Comparison of ENCODE assay signal across 9 mouse cellular contexts in genomic region chr14:14971056-14971455, GRCm38 (mm10).
A peak's percentile ranks its signal among the peaks of the same experiment; 100 is the strongest.
DNase-seq lines count a peak whose midpoint lies in the region; ATAC-seq and TF ChIP-seq lines count a peak whose summit lies in the region.
"Had no signal": no experiment of that assay in that cellular context is flagged by ENCODE, and none has a peak within 500 bp of the region (broad histone marks: within the 10 kb centered on the region; RNA-seq: fewer than 3 reads in every experiment).

No protein-coding gene starts in this region.

- TF ChIP-seq CTCF in heart, adult 2 months (IDR thresholded peaks at IDR 0.05), result no peak
- TF ChIP-seq CTCF in MEL (IDR thresholded peaks at IDR 0.05 in 2 of 3, conservative IDR thresholded peaks at IDR 0.05 in 1 of 3; ENCODE audit: control insufficient read depth in 1 of 3, insufficient read depth in 1 of 3, low read depth in 2 of 3, low read length in 3 of 3, poor library complexity in 1 of 3, severe bottlenecking in 1 of 3), result no peak

- no peaks in the 10 kb centered on the region for H3K27me3 ChIP-seq in heart, embryonic 15.5 days
- no peaks in the 10 kb centered on the region for H3K27me3 ChIP-seq in heart, adult 2 months (ENCODE audit: control insufficient read depth, insufficient read depth, low read length)
- H3K27me3 ChIP-seq in MEL (ENCODE audit: control insufficient read depth in 1 of 2, insufficient read depth in 2 of 2, low read length in 2 of 2), result no peaks in the 10 kb centered on the region; a peak in 1 of 4 replicates
- H3K27me3 ChIP-seq in intestine, embryonic 15.5 days (replicated peaks), result no peaks in the 10 kb centered on the region

- no peaks in the 10 kb centered on the region for H3K36me3 ChIP-seq in heart, embryonic 15.5 days
- no peaks in the 10 kb centered on the region for H3K36me3 ChIP-seq in heart, adult 2 months (ENCODE audit: control insufficient read depth, insufficient read depth, low read length)
- H3K36me3 ChIP-seq in MEL (ENCODE audit: control insufficient read depth in 1 of 2, insufficient read depth in 2 of 2, low read length in 2 of 2), result no peaks in the 10 kb centered on the region
- H3K36me3 ChIP-seq in intestine, embryonic 15.5 days, result no peaks in the 10 kb centered on the region

- H3K4me1 ChIP-seq in heart, embryonic 15.5 days (replicated peaks), result 0 out of 2 replicates have a peak, but pooled peaks cover 4% of the 10 kb centered on the region
- no peaks in the 10 kb centered on the region for H3K4me1 ChIP-seq in heart, adult 2 months (ENCODE audit: control insufficient read depth, insufficient read depth, low read length)
- no peaks in the 10 kb centered on the region for H3K4me1 ChIP-seq in MEL (ENCODE audit: control insufficient read depth in 1 of 2, insufficient read depth in 2 of 2, low read length in 2 of 2)
- H3K4me1 ChIP-seq in intestine, embryonic 15.5 days (replicated peaks), result no peaks in the 10 kb centered on the region

- intact Hi-C loops in heart, adult 2 months (cut with DNase I), result no loop called here

- no peak for TF ChIP-seq POLR2A in heart, adult 2 months (IDR thresholded peaks at IDR 0.05; ENCODE audit: insufficient read depth, low read depth, low read length)
- no peak for TF ChIP-seq POLR2A in MEL (IDR thresholded peaks at IDR 0.05; ENCODE audit: control insufficient read depth in 1 of 2, insufficient read depth in 1 of 2, low read depth in 1 of 2, low read length in 2 of 2, poor library complexity in 1 of 2)

- H3K27ac ChIP-seq in heart, embryonic 15.5 days, result no peak overlapping the region
- H3K27ac ChIP-seq in heart, adult 2 months, result no peak overlapping the region
- no peak overlapping the region for H3K27ac ChIP-seq in MEL (ENCODE audit: control insufficient read depth, low read depth, low read length)
- no peak overlapping the region for H3K27ac ChIP-seq in intestine, embryonic 15.5 days

- WGBS in heart, embryonic 15.5 days, result 26% methylated on average over 4 of the region's 4 CpGs
- 24% methylated on average over 4 of the region's 4 CpGs for WGBS in heart, adult 2 months
- 69% methylated on average over 4 of the region's 4 CpGs for WGBS in intestine, embryonic 15.5 days

- H3K9ac ChIP-seq in heart, embryonic 15.5 days, result no peak overlapping the region
- H3K9ac ChIP-seq in heart, adult 2 months (ENCODE audit: low read depth, low read length), result no peak overlapping the region
- no peak overlapping the region for H3K9ac ChIP-seq in MEL (ENCODE audit: control insufficient read depth, low read depth, low read length, poor library complexity, severe bottlenecking)
- H3K9ac ChIP-seq in intestine, embryonic 15.5 days, result no peak overlapping the region

- no peak for DNase-seq in heart, adult 2 months
- peak; percentile 5 for DNase-seq in MEL (ENCODE audit: low read depth, low spot score)
- no peak for DNase-seq in thymus, postnatal 10 days (ENCODE audit: low spot score in 2 of 2)
- DNase-seq in retina, postnatal 1 day, result no peak
- DNase-seq: kidney, postnatal 25 days; thymus, postnatal 25 days had no signal

- no peak for TF ChIP-seq EP300 in heart, adult 2 months (IDR thresholded peaks at IDR 0.05; ENCODE audit: insufficient read depth, low read depth, low read length)
- TF ChIP-seq EP300 in MEL (IDR thresholded peaks at IDR 0.05; ENCODE audit: low read depth in 1 of 2, low read length in 2 of 2), result no peak

- H3K79me2 ChIP-seq in heart, adult 2 months (replicated peaks; ENCODE audit: control insufficient read depth, insufficient read depth, low read length), result no peaks in the 10 kb centered on the region
- H3K79me2 ChIP-seq in MEL (ENCODE audit: control insufficient read depth, insufficient read depth, low read length, poor library complexity), result no peaks in the 10 kb centered on the region

- H3K4me3 ChIP-seq in heart, embryonic 15.5 days, result no peak overlapping the region
- no peak overlapping the region for H3K4me3 ChIP-seq in heart, adult 2 months
- no peak overlapping the region for H3K4me3 ChIP-seq in MEL (ENCODE audit: control insufficient read depth in 1 of 2, insufficient read depth in 1 of 2, low read depth in 2 of 2, low read length in 2 of 2)
- H3K4me3 ChIP-seq in intestine, embryonic 15.5 days (replicated peaks), result no peak overlapping the region

- TF ChIP-seq RAD21 in MEL (IDR thresholded peaks at IDR 0.05; ENCODE audit: low read depth, low read length), result no peak

- 0 out of 2 replicates have a peak, but pooled peaks have one; percentile 47 for ATAC-seq in heart, embryonic 15.5 days (replicated peaks; ENCODE audit: insufficient number of reproducible peaks, insufficient read depth, low FRiP score, low read depth)
- ATAC-seq in intestine, embryonic 15.5 days, result peak; percentile 36; the same call in 1 of the 2 replicates
- peak; percentile 64 for ATAC-seq in megakaryocyte-erythroid progenitor cell, adult 5-6 weeks (replicated peaks; ENCODE audit: low FRiP score, low TSS enrichment, poor library complexity, severe bottlenecking)

- H3K9me3 ChIP-seq in heart, embryonic 15.5 days (replicated peaks), result no peaks in the 10 kb centered on the region
- H3K9me3 ChIP-seq in MEL (replicated peaks; ENCODE audit: insufficient read depth, low read length), result no peaks in the 10 kb centered on the region
- no peaks in the 10 kb centered on the region for H3K9me3 ChIP-seq in intestine, embryonic 15.5 days

- H3K4me2 ChIP-seq in heart, embryonic 15.5 days, result no peak overlapping the region
- H3K4me2 ChIP-seq in intestine, embryonic 15.5 days (replicated peaks), result no peak overlapping the region

TF ChIP-seq in MEL, 35 proteins besides CTCF, POLR2A, EP300 and RAD21:
- TF ChIP-seq KAT2A (conservative IDR thresholded peaks at IDR 0.05; ENCODE audit: low read depth, low read length) (no peak), ZKSCAN1 (IDR thresholded peaks at IDR 0.05; ENCODE audit: low read depth, low read length) (no peak), POLR2AphosphoS5 (IDR thresholded peaks at IDR 0.05; ENCODE audit: borderline replicate concordance, low read depth, low read length) (no peak), HCFC1 (IDR thresholded peaks at IDR 0.05; ENCODE audit: low read depth, low read length) (no peak), ETS1 (IDR thresholded peaks at IDR 0.05; ENCODE audit: low read depth, low read length) (no peak), BHLHE40 (IDR thresholded peaks at IDR 0.05; ENCODE audit: borderline replicate concordance, low read depth, low read length) (no peak)
